Mouse (Mus musculus) heart, embryonic 15.5 days (tissue): ENCODE data around the gene Amz1. TPM values are rescaled to one million over a fixed set of nuclear protein-coding genes. Genes with fewer than 3 reads are reported as not detected.

ENCODE experiments used
- ATAC-seq: fragments of 200-750 bp; cut with Nextera tagmentation; replicated peaks from 2 replicates; pipeline ENCODE4 v1.8.0; 2017; ENCODE audit warnings: low read depth, moderate TSS enrichment; ENCODE audit not compliant: insufficient number of reproducible peaks, insufficient read depth, low FRiP score
- H3K27ac ChIP-seq: fragments of 300-500 bp; sonication (generic); 2 replicates; pipeline ENCODE4 v1.5.1; 2015; ENCODE audit warnings: mild to moderate bottlenecking, inconsistent platforms
- H3K27me3 ChIP-seq: fragments of 300-500 bp; sonication (generic); 2 replicates; pipeline ENCODE4 v1.6.1; 2015; ENCODE audit warnings: inconsistent platforms
- H3K36me3 ChIP-seq: fragments of 300-500 bp; sonication (generic); 2 replicates; pipeline ENCODE4 v1.6.1; 2015; ENCODE audit warnings: mild to moderate bottlenecking, inconsistent platforms
- H3K4me1 ChIP-seq: fragments of 300-500 bp; sonication (generic); replicated peaks from 2 replicates; pipeline ENCODE4 v1.6.1; 2015; ENCODE audit warnings: inconsistent platforms
- H3K4me2 ChIP-seq: fragments of 300-500 bp; sonication (generic); 2 replicates; pipeline ENCODE4 v1.6.1; 2015; ENCODE audit warnings: inconsistent platforms, mild to moderate bottlenecking, moderate library complexity
- H3K4me3 ChIP-seq: fragments of 300-500 bp; sonication (generic); 2 replicates; pipeline ENCODE4 v1.5.1; 2015; ENCODE audit warnings: mild to moderate bottlenecking, inconsistent platforms
- H3K9ac ChIP-seq: fragments of 300-500 bp; sonication (generic); 2 replicates; pipeline ENCODE4 v1.6.1; 2015; ENCODE audit warnings: mild to moderate bottlenecking, inconsistent platforms
- H3K9me3 ChIP-seq: fragments of 300-500 bp; sonication (generic); replicated peaks from 2 replicates; pipeline ENCODE4 v1.6.1; 2016; ENCODE audit warnings: inconsistent platforms
- WGBS: fragments of 180-500 bp; shearing (Covaris S2); methylation state at CpG from one replicate; pipeline ENCODE4 v1.1.7; 2015; ENCODE audit warnings: mixed read lengths; 5-methylcytosine and 5-hydroxymethylcytosine counted together
- polyA plus RNA-seq: library from polyadenylated mRNA; unstranded; fragments of >200 nt; fragmentation: Nextera tagmentation; extraction: Ambion mirVana; gene quantifications from 2 replicates; pipeline ENCODE4 v1.2.1, GENCODE M21; 2015

Gene Amz1
- polyA plus RNA-seq: 0.72 and 1.0 TPM in 2 replicates

- no peaks in the 10 kb centered on the region for H3K4me1 ChIP-seq
- H3K9me3 ChIP-seq: no peaks in the 10 kb centered on the region
- 74% methylated on average over 13 of the region's 13 CpGs for WGBS
- peaks cover 8% of the 10 kb centered on the region for H3K36me3 ChIP-seq
- no peak within 1 kb of the TSS for H3K9ac ChIP-seq
- H3K4me2 ChIP-seq: no peak within 1 kb of the TSS
- no peaks in the 10 kb centered on the region; the same call in 1 of the 2 replicates for H3K27me3 ChIP-seq
- ATAC-seq: no peak
- H3K4me3 ChIP-seq: no peak within 1 kb of the TSS
- no peak within 1 kb of the TSS for H3K27ac ChIP-seq
These were observed at the start of gene Amz1 for GRCm38 (mm10) chr5:140723822-140724221. Gene Amz1 (plus strand): TSS chr5:140724127.

GRCm38 (mm10) chr5:140675079-140675478 lies 48.8 kb upstream of the Amz1 start:
- no peak overlapping the region for H3K27ac ChIP-seq
- no peak for ATAC-seq
- no peak overlapping the region for H3K4me2 ChIP-seq
- H3K4me3 ChIP-seq: no peak overlapping the region
- no peaks in the 10 kb centered on the region for H3K9me3 ChIP-seq
- no peaks in the 10 kb centered on the region for H3K27me3 ChIP-seq
- H3K36me3 ChIP-seq: peaks cover 10% of the 10 kb centered on the region; the same call in 1 of the 2 replicates
- H3K4me1 ChIP-seq: 0 out of 2 replicates have a peak, but pooled peaks cover 4% of the 10 kb centered on the region
- WGBS: 76% methylated on average over 11 of the region's 11 CpGs
- no peak overlapping the region for H3K9ac ChIP-seq

- H3K9ac ChIP-seq: no peak overlapping the region
- ATAC-seq: no peak
- peaks cover 10% of the 10 kb centered on the region; the same call in 1 of the 2 replicates for H3K36me3 ChIP-seq
- H3K9me3 ChIP-seq: no peaks in the 10 kb centered on the region
- no peaks in the 10 kb centered on the region for H3K27me3 ChIP-seq
- H3K4me2 ChIP-seq: no peak overlapping the region
- H3K27ac ChIP-seq: no peak overlapping the region
- H3K4me1 ChIP-seq: 0 out of 2 replicates have a peak, but pooled peaks cover 4% of the 10 kb centered on the region
- no peak overlapping the region for H3K4me3 ChIP-seq
- WGBS: 85% methylated on average over 11 of the region's 11 CpGs
These were observed 48.3 kb upstream of the Amz1 start for GRCm38 (mm10) chr5:140675640-140676039.

- no peak overlapping the region for H3K27ac ChIP-seq
- peaks cover 13% of the 10 kb centered on the region; the same call in 1 of the 2 replicates for H3K36me3 ChIP-seq
- no peaks in the 10 kb centered on the region for H3K4me1 ChIP-seq
- no peak overlapping the region for H3K4me2 ChIP-seq
- WGBS: 83% methylated on average over 6 of the region's 6 CpGs
- ATAC-seq: no peak
- no peak overlapping the region for H3K9ac ChIP-seq
- H3K27me3 ChIP-seq: no peaks in the 10 kb centered on the region
- H3K9me3 ChIP-seq: no peaks in the 10 kb centered on the region
- no peak overlapping the region for H3K4me3 ChIP-seq
These were observed 46.8 kb upstream of the Amz1 start for GRCm38 (mm10) chr5:140677137-140677536.

GRCm38 (mm10) chr5:140680051-140680450 lies 43.9 kb upstream of the Amz1 start:
- H3K27me3 ChIP-seq: no peaks in the 10 kb centered on the region
- H3K36me3 ChIP-seq: peaks cover 8% of the 10 kb centered on the region; the same call in 1 of the 2 replicates
- no peak for ATAC-seq
- no peaks in the 10 kb centered on the region for H3K4me1 ChIP-seq
- H3K27ac ChIP-seq: no peak overlapping the region
- no peak overlapping the region for H3K9ac ChIP-seq
- H3K9me3 ChIP-seq: no peaks in the 10 kb centered on the region
- no peak overlapping the region for H3K4me2 ChIP-seq
- no peak overlapping the region for H3K4me3 ChIP-seq
- 94% methylated on average over 6 of the region's 6 CpGs for WGBS

- Histone ChIP-seq H3K27me3 (no peaks in the 10 kb centered on the region), H3K9ac (no peak overlapping the region), H3K36me3 (peaks cover 8% of the 10 kb centered on the region; the same call in 1 of the 2 replicates), H3K27ac (no peak overlapping the region), H3K9me3 (no peaks in the 10 kb centered on the region), H3K4me3 (no peak overlapping the region), H3K4me1 (no peaks in the 10 kb centered on the region), H3K4me2 (no peak overlapping the region)
- 86% methylated on average over 1 of the region's 1 CpGs for WGBS
- no peak for ATAC-seq
These were observed 43.0 kb upstream of the Amz1 start for GRCm38 (mm10) chr5:140680950-140681349.

- H3K4me2 ChIP-seq: no peak overlapping the region
- H3K27ac ChIP-seq: no peak overlapping the region
- H3K4me1 ChIP-seq: no peaks in the 10 kb centered on the region
- no peak for ATAC-seq
- H3K9me3 ChIP-seq: no peaks in the 10 kb centered on the region
- 91% methylated on average over 6 of the region's 6 CpGs for WGBS
- peaks cover 3% of the 10 kb centered on the region; the same call in 1 of the 2 replicates for H3K36me3 ChIP-seq
- no peak overlapping the region for H3K4me3 ChIP-seq
- no peaks in the 10 kb centered on the region for H3K27me3 ChIP-seq
- no peak overlapping the region for H3K9ac ChIP-seq
These were observed 41.8 kb upstream of the Amz1 start for GRCm38 (mm10) chr5:140682113-140682512.

- WGBS: 65% methylated on average over 16 of the region's 16 CpGs
- H3K4me3 ChIP-seq: no peak overlapping the region
- no peaks in the 10 kb centered on the region for H3K4me1 ChIP-seq
- H3K27ac ChIP-seq: no peak overlapping the region
- H3K36me3 ChIP-seq: peaks cover 14% of the 10 kb centered on the region; the same call in 1 of the 2 replicates
- no peak overlapping the region for H3K9ac ChIP-seq
- H3K9me3 ChIP-seq: no peaks in the 10 kb centered on the region
- no peak overlapping the region for H3K4me2 ChIP-seq
- no peaks in the 10 kb centered on the region for H3K27me3 ChIP-seq
- no peak for ATAC-seq
These were observed 39.4 kb upstream of the Amz1 start for GRCm38 (mm10) chr5:140684343-140685148.

- no peak overlapping the region for H3K4me2 ChIP-seq
- 64% methylated on average over 3 of the region's 3 CpGs for WGBS
- no peaks in the 10 kb centered on the region for H3K9me3 ChIP-seq
- no peak overlapping the region for H3K4me3 ChIP-seq
- no peak overlapping the region for H3K27ac ChIP-seq
- no peaks in the 10 kb centered on the region for H3K27me3 ChIP-seq
- H3K36me3 ChIP-seq: peaks cover 18% of the 10 kb centered on the region; the same call in 1 of the 2 replicates
- no peaks in the 10 kb centered on the region for H3K4me1 ChIP-seq
- no peak overlapping the region for H3K9ac ChIP-seq
- no peak for ATAC-seq
These were observed 35.5 kb upstream of the Amz1 start for GRCm38 (mm10) chr5:140688434-140688833.

- 82% methylated on average over 7 of the region's 7 CpGs for WGBS
- H3K36me3 ChIP-seq: peaks cover 4% of the 10 kb centered on the region
- no peak for ATAC-seq
These were observed 27.9 kb upstream of the Amz1 start for GRCm38 (mm10) chr5:140695987-140696386.

GRCm38 (mm10) chr5:140699776-140700175 lies 24.2 kb upstream of the Amz1 start:
- H3K36me3 ChIP-seq: peaks cover 4% of the 10 kb centered on the region
- no peaks in the 10 kb centered on the region for H3K9me3 ChIP-seq
- no peaks in the 10 kb centered on the region for H3K27me3 ChIP-seq
- no peak for ATAC-seq
- no peak overlapping the region for H3K4me3 ChIP-seq
- no peak overlapping the region for H3K4me2 ChIP-seq
- no peak overlapping the region for H3K27ac ChIP-seq
- 54% methylated on average over 9 of the region's 9 CpGs for WGBS
- H3K9ac ChIP-seq: no peak overlapping the region
- peaks cover 31% of the 10 kb centered on the region for H3K4me1 ChIP-seq

More at GRCm38 (mm10) chr5:140695987-140696386, 27.9 kb upstream of the Amz1 start:
- H3K4me3 ChIP-seq: no peak overlapping the region
- H3K9me3 ChIP-seq: no peaks in the 10 kb centered on the region
- no peaks in the 10 kb centered on the region for H3K27me3 ChIP-seq
- no peak overlapping the region for H3K4me2 ChIP-seq
- H3K4me1 ChIP-seq: peaks cover 10% of the 10 kb centered on the region
- H3K27ac ChIP-seq: no peak overlapping the region
- no peak overlapping the region for H3K9ac ChIP-seq
